Mouse (Mus musculus) megakaryocyte, embryonic 14.5 days (primary cell): ENCODE measurements around the gene Crybg1. TPM values are rescaled to one million over a fixed set of nuclear protein-coding genes. Genes with fewer than 3 reads are reported as not detected.
"Not testable (repeated sequence)": the region's sequence is repeated elsewhere in the genome, so short reads cannot be mapped to it uniquely, and the experiment has no call there.

ENCODE experiments used
- H3K27me3 ChIP-seq: replicated peaks from 2 replicates; pipeline ENCODE3; 2012; ENCODE audit warnings: inconsistent platforms
- H3K36me3 ChIP-seq: replicated peaks from 2 replicates; pipeline ENCODE3; 2012; ENCODE audit warnings: low read length, inconsistent platforms, mixed read lengths
- H3K4me1 ChIP-seq: 2 replicates; pipeline ENCODE4 v1.6.1; 2012; ENCODE audit warnings: inconsistent platforms
- H3K4me3 ChIP-seq: replicated peaks from 2 replicates; pipeline ENCODE3; 2012; ENCODE audit warnings: moderate library complexity, mild to moderate bottlenecking, inconsistent platforms
- H3K9me3 ChIP-seq: 2 replicates; pipeline ENCODE4 v1.6.1; 2012; ENCODE audit warnings: inconsistent platforms
- FLI1 ChIP-seq: IDR thresholded peaks from 2 replicates; pipeline ENCODE4 v1.6.1; 2012; ENCODE audit warnings: low read length, inconsistent platforms, mixed read lengths
- GATA1 ChIP-seq: IDR thresholded peaks from 3 replicates; pipeline ENCODE4 v1.6.1; 2012; ENCODE audit warnings: mixed read lengths, low read length, inconsistent platforms, borderline replicate concordance
- polyA plus RNA-seq: library from polyadenylated mRNA; stranded (reverse); fragments of >175 nt; gene quantifications from 2 replicates; pipeline ENCODE4 v1.2.3, GENCODE M21; 2012; ENCODE audit warnings: low replicate concordance; ENCODE audit not compliant: insufficient read depth

Crybg1 gene
- polyA plus RNA-seq, 1 experiment, result 0.25 TPM

GRCm38 (mm10) chr10:43939136-43939662 lies 209.5 kb downstream of the Crybg1 start:
- peaks cover 76% of the 10 kb centered on the region for H3K36me3 ChIP-seq

DNA sequence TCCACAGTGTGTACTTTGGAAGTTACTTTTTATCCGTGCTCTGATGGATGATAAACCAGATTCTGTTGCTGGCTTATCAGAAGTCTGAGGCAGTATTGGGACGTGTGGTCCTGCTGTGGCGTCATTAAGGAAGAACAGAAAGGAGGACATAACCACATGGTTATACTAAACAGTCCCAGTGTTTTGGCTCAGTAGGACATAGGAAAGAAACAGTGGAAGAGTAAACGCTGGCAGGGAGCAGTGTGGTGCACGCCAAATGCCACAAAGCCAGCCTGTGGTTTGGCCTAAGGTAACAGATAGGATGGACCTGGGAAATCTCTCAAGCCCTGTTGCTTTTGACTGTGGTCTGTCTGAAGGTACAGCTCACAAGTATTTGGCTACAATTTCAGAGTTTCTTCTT lies 220.1 kb downstream of the Crybg1 start:
- Histone ChIP-seq H3K4me1 (peaks cover 42% of the 10 kb centered on the region), H3K4me3 (peak overlapping the region; percentile 53), H3K36me3 (peaks cover 76% of the 10 kb centered on the region), H3K9me3 (no peaks in the 10 kb centered on the region), H3K27me3 (no peaks in the 10 kb centered on the region)
- TF ChIP-seq GATA1, result no peak
- TF ChIP-seq FLI1, result no peak

More at GRCm38 (mm10) chr10:43939136-43939662, 209.5 kb downstream of the Crybg1 start:
- H3K27me3 ChIP-seq, result no peaks in the 10 kb centered on the region
- H3K9me3 ChIP-seq, result no peaks in the 10 kb centered on the region
- H3K4me1 ChIP-seq, result peaks cover 40% of the 10 kb centered on the region
- TF ChIP-seq FLI1, result no peak
- TF ChIP-seq GATA1, result no peak
- H3K4me3 ChIP-seq, result no peak overlapping the region

GRCm38 (mm10) chr10:43927736-43928135 lies 220.9 kb downstream of the Crybg1 start:
- Histone ChIP-seq H3K9me3 (no peaks in the 10 kb centered on the region), H3K4me3 (peak overlapping the region; percentile 62), H3K36me3 (peaks cover 75% of the 10 kb centered on the region), H3K27me3 (no peaks in the 10 kb centered on the region), H3K4me1 (peaks cover 37% of the 10 kb centered on the region)
- TF ChIP-seq GATA1, result no peak

- H3K27me3 ChIP-seq, result not testable (repeated sequence)
These were observed 222.9 kb downstream of the Crybg1 start for GRCm38 (mm10) chr10:43925776-43926175.

GRCm38 (mm10) chr10:43923096-43923495 lies 225.6 kb downstream of the Crybg1 start:
- H3K27me3 ChIP-seq, result no peaks in the 10 kb centered on the region
- H3K36me3 ChIP-seq, result peaks cover 52% of the 10 kb centered on the region
- H3K9me3 ChIP-seq, result no peaks in the 10 kb centered on the region
- no peak for TF ChIP-seq GATA1
- TF ChIP-seq FLI1, result no peak
- no peak overlapping the region for H3K4me3 ChIP-seq
- peaks cover 38% of the 10 kb centered on the region for H3K4me1 ChIP-seq

More at GRCm38 (mm10) chr10:43925776-43926175, 222.9 kb downstream of the Crybg1 start:
- peaks cover 32% of the 10 kb centered on the region for H3K4me1 ChIP-seq
- H3K36me3 ChIP-seq, result peaks cover 70% of the 10 kb centered on the region
- not testable (repeated sequence) for H3K4me3 ChIP-seq, H3K9me3 ChIP-seq

DNA sequence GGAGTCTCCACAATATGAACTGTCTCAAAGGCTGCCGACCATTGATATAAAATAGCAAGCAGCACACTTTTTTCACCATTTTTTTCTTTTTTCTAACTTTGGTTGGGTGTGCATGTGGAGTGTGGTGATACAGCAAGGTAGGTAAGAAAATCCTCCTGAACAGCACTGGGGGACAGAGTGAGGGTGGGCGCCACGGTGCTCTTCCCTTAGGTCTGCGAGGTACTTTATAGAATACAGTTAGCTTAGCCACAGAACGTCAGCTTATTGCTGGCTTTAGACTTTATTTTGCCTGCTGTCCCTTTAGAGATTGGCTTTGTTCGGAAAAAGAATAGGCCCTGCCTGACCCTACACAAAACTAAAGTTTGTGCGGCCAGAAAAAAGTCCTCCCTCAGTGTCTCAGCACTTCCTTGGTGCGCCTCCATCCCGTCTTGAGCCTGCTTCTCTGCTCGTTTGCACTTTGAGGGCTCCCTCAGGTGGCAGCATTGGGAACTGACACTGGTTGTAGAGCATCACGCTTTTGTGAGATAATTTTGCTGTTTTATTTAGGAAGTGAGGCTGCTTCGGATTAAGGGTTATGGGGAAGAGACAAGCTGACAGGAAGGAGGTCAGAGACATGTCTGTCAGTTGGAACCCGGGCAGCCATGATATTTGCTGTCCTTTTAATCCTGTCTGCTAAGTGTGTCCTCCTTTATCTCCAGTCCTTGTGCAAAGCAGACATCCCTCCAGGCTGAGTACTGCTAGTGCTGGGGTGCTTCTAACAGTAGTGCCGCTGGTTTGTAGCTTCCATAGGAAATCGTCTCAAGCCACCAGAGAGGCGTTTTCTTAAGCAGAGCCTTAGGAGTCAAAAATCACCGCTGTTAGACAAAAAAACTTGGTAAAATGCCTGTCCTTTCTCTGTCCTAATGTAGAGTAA lies 229.7 kb downstream of the Crybg1 start:
- no peaks in the 10 kb centered on the region for H3K27me3 ChIP-seq
- H3K4me1 ChIP-seq, result peaks cover 34% of the 10 kb centered on the region
- H3K9me3 ChIP-seq, result no peaks in the 10 kb centered on the region
- TF ChIP-seq GATA1, result no peak
- peak overlapping the region; percentile 57 for H3K4me3 ChIP-seq
- peaks cover 65% of the 10 kb centered on the region for H3K36me3 ChIP-seq

DNA sequence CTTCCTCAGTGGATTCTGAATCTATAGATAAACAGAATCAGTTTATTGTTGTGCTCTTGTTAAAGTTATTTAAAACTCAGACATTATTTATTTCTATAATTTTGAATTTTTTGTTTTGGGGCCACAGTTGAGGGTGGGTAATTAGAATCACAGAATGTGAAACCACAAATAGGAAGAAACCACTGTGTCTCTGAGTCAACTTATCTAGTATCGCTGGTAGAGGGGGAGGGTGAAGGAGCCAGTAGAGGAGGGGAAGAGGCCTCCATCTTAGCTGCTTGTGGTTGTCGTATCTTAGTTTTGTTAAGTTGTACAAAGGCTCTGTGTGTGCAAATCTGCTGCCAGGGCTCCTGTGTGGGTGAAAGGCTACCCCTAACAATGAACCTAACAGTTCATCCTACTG lies 231.9 kb downstream of the Crybg1 start:
- peaks cover 65% of the 10 kb centered on the region for H3K36me3 ChIP-seq

DNA sequence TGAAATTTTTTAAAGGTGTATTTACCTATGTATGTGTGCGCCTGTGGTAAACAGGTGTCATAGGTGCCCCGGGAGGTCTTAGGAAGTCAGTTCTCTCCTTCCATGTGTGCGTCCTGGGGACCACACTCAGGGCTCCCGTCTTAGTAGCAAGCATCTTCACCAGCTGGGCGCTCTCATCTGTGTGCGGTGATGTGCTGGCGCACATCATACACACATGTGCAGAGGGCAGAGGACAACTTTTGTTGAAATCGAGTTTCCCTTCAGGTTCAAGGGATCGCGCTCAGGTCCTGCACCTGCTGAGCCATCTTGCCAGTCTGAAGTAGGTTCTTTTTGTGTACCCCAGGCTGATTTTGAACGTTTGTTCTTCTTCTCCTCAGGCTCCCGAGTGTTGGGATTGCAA lies 232.5 kb downstream of the Crybg1 start:
- no peak overlapping the region for H3K4me3 ChIP-seq
- no peak for TF ChIP-seq GATA1
- TF ChIP-seq FLI1, result no peak
- H3K4me1 ChIP-seq, result peaks cover 30% of the 10 kb centered on the region
- no peaks in the 10 kb centered on the region for H3K27me3 ChIP-seq
- peaks cover 66% of the 10 kb centered on the region for H3K36me3 ChIP-seq
- no peaks in the 10 kb centered on the region for H3K9me3 ChIP-seq

More for the DNA sequence above, 231.9 kb downstream of the Crybg1 start:
- TF ChIP-seq GATA1, result no peak
- no peak for TF ChIP-seq FLI1
- Histone ChIP-seq H3K9me3 (no peaks in the 10 kb centered on the region), H3K27me3 (no peaks in the 10 kb centered on the region), H3K4me1 (peaks cover 36% of the 10 kb centered on the region), H3K4me3 (no peak overlapping the region)

DNA sequence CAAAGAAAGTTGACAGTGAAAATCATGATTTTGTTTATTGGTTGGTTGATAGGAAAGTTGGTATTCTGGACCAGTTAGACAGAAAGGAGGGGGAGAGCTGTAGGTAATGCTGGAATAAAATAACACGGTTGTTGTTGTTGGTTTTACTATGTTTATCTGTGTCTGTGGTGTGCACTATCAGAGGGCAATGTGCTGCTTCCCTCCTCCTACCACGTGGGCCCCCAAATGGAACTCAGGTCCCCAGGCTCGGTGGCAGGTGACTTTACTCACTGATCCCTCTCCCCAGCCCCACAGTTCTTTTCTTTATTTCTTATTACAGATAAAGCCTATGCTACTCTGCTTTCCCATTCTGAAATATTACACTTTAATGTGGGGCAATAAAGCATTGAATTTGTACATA lies 236.4 kb downstream of the Crybg1 start:
- no peaks in the 10 kb centered on the region for H3K9me3 ChIP-seq
- H3K4me1 ChIP-seq, result peaks cover 33% of the 10 kb centered on the region
- H3K4me3 ChIP-seq, result no peak overlapping the region
- H3K27me3 ChIP-seq, result no peaks in the 10 kb centered on the region
- no peak for TF ChIP-seq GATA1
- no peak for TF ChIP-seq FLI1
- peaks cover 68% of the 10 kb centered on the region for H3K36me3 ChIP-seq

GRCm38 (mm10) chr10:43910873-43911142 lies 237.8 kb downstream of the Crybg1 start:
- Histone ChIP-seq H3K9me3 (no peaks in the 10 kb centered on the region), H3K4me1 (peaks cover 30% of the 10 kb centered on the region), H3K27me3 (no peaks in the 10 kb centered on the region), H3K36me3 (peaks cover 55% of the 10 kb centered on the region), H3K4me3 (peak overlapping the region; percentile 9)
- TF ChIP-seq FLI1, result no peak
- TF ChIP-seq GATA1, result no peak
